Mouse (Mus musculus) hindbrain, embryonic 11.5 days (tissue): Measurements from ENCODE around the gene Gm10322. TPM values are rescaled to one million over a fixed set of nuclear protein-coding genes. Genes with fewer than 3 reads are reported as not detected.

Source experiments
- ATAC-seq: fragments of 200-750 bp; cut with Nextera tagmentation; 2 replicates; pipeline ENCODE4 v1.8.0; 2017; ENCODE audit warnings: mild to moderate bottlenecking, moderate TSS enrichment, moderate library complexity; ENCODE audit not compliant: low FRiP score
- DNase-seq: peaks from one replicate; pipeline ENCODE4 v3.0.0-alpha.2; 2015; ENCODE audit warnings: low spot score
- H3K27ac ChIP-seq: fragments of 300-500 bp; sonication (generic); 2 replicates; pipeline ENCODE4 v1.5.1; 2014; ENCODE audit warnings: mild to moderate bottlenecking, low read depth, low read length
- H3K27me3 ChIP-seq: fragments of 300-500 bp; sonication (generic); 2 replicates; pipeline ENCODE4 v1.6.1; 2014; ENCODE audit warnings: mild to moderate bottlenecking, low read length, moderate library complexity, mixed read lengths; ENCODE audit not compliant: control insufficient read depth, insufficient read depth
- H3K36me3 ChIP-seq: fragments of 300-500 bp; sonication (generic); 2 replicates; pipeline ENCODE4 v1.6.1; 2014; ENCODE audit warnings: mild to moderate bottlenecking, low read length, moderate library complexity, mixed read lengths; ENCODE audit not compliant: control insufficient read depth, insufficient read depth
- H3K4me1 ChIP-seq: fragments of 300-500 bp; sonication (generic); replicated peaks from 2 replicates; pipeline ENCODE4 v1.6.1; 2014; ENCODE audit warnings: low read length, mixed read lengths; ENCODE audit not compliant: control insufficient read depth, insufficient read depth
- H3K4me2 ChIP-seq: fragments of 300-500 bp; sonication (generic); replicated peaks from 2 replicates; pipeline ENCODE4 v1.6.1; 2014; ENCODE audit warnings: mild to moderate bottlenecking, low read depth, low read length
- H3K4me3 ChIP-seq: fragments of 300-500 bp; sonication (generic); 2 replicates; pipeline ENCODE4 v1.5.1; 2014; ENCODE audit warnings: low read depth, low read length
- H3K9ac ChIP-seq: fragments of 300-500 bp; sonication (generic); 2 replicates; pipeline ENCODE4 v1.6.1; 2014; ENCODE audit warnings: low read depth, low read length
- H3K9me3 ChIP-seq: fragments of 300-500 bp; sonication (generic); 2 replicates; pipeline ENCODE4 v1.6.1; 2016; ENCODE audit warnings: low read length; ENCODE audit not compliant: control insufficient read depth
- WGBS: fragments of 180-500 bp; shearing (Covaris S2); extraction: QIAGEN DNeasy Blood & Tissue Kit; methylation state at CpG from one replicate; pipeline ENCODE4 v1.1.7; 2014; 5-methylcytosine and 5-hydroxymethylcytosine counted together
- polyA plus RNA-seq: library from polyadenylated mRNA; unstranded; fragments of >200 nt; fragmentation: Nextera tagmentation; extraction: Ambion mirVana; gene quantifications from 2 replicates; pipeline ENCODE4 v1.2.1, GENCODE M21; 2014

Gene Gm10322
- polyA plus RNA-seq, 1 experiment from 2014 or later, result not detected

- peak; percentile 29 for DNase-seq
Measured at GRCm38 (mm10) chr10:59577871-59578801, 37.7 kb upstream of the Gm10322 start.

GRCm38 (mm10) chr10:59579645-59580044 is 36.2 kb upstream of the Gm10322 start:
- DNase-seq, result no peak
- Histone ChIP-seq H3K4me1 (no peaks in the 10 kb centered on the region), H3K4me3 (no peak overlapping the region), H3K36me3 (no peaks in the 10 kb centered on the region), H3K9me3 (no peaks in the 10 kb centered on the region), H3K27ac (no peak overlapping the region), H3K27me3 (no peaks in the 10 kb centered on the region), H3K9ac (no peak overlapping the region), H3K4me2 (no peak overlapping the region)
- WGBS, result 94% methylated on average over 3 of the region's 3 CpGs
- no peak for ATAC-seq

More at GRCm38 (mm10) chr10:59577871-59578801, 37.7 kb upstream of the Gm10322 start:
- 73% methylated on average over 12 of the region's 12 CpGs for WGBS
- no peak overlapping the region for H3K4me2 ChIP-seq
- no peaks in the 10 kb centered on the region for H3K4me1 ChIP-seq
- no peak for ATAC-seq
- H3K36me3 ChIP-seq, result no peaks in the 10 kb centered on the region
- H3K9ac ChIP-seq, result no peak overlapping the region
- H3K27ac ChIP-seq, result no peak overlapping the region
- H3K4me3 ChIP-seq, result no peak overlapping the region
- no peaks in the 10 kb centered on the region for H3K9me3 ChIP-seq
- no peaks in the 10 kb centered on the region for H3K27me3 ChIP-seq

- Histone ChIP-seq H3K4me2 (no peak overlapping the region), H3K27me3 (no peaks in the 10 kb centered on the region), H3K4me1 (no peaks in the 10 kb centered on the region), H3K27ac (no peak overlapping the region), H3K4me3 (no peak overlapping the region), H3K9ac (no peak overlapping the region), H3K9me3 (no peaks in the 10 kb centered on the region), H3K36me3 (no peaks in the 10 kb centered on the region)
- WGBS, result 83% methylated on average over 3 of the region's 3 CpGs
- DNase-seq, result no peak
- ATAC-seq, result no peak
Measured at GRCm38 (mm10) chr10:59580593-59581149, 35.2 kb upstream of the Gm10322 start.

GRCm38 (mm10) chr10:59581826-59582543 is 33.9 kb upstream of the Gm10322 start:
- 78% methylated on average over 1 of the region's 1 CpGs for WGBS
- Histone ChIP-seq H3K4me1 (no peaks in the 10 kb centered on the region), H3K36me3 (no peaks in the 10 kb centered on the region), H3K27ac (no peak overlapping the region), H3K27me3 (no peaks in the 10 kb centered on the region), H3K4me2 (no peak overlapping the region), H3K9ac (no peak overlapping the region), H3K4me3 (no peak overlapping the region), H3K9me3 (no peaks in the 10 kb centered on the region)
- DNase-seq (no peak), ATAC-seq (no peak)

GRCm38 (mm10) chr10:59585621-59586020 is 30.2 kb upstream of the Gm10322 start:
- 93% methylated on average over 5 of the region's 5 CpGs for WGBS
- DNase-seq, result no peak
- H3K36me3 ChIP-seq, result no peaks in the 10 kb centered on the region

GRCm38 (mm10) chr10:59586821-59587220 is 29.0 kb upstream of the Gm10322 start:
- H3K4me1 ChIP-seq, result no peaks in the 10 kb centered on the region
- no peak overlapping the region for H3K9ac ChIP-seq
- H3K27ac ChIP-seq, result no peak overlapping the region
- no peaks in the 10 kb centered on the region for H3K9me3 ChIP-seq
- no peak overlapping the region for H3K4me3 ChIP-seq
- ATAC-seq, result no peak
- 93% methylated on average over 15 of the region's 15 CpGs for WGBS
- no peak for DNase-seq
- H3K36me3 ChIP-seq, result no peaks in the 10 kb centered on the region
- no peaks in the 10 kb centered on the region for H3K27me3 ChIP-seq
- no peak overlapping the region for H3K4me2 ChIP-seq

More at GRCm38 (mm10) chr10:59585621-59586020, 30.2 kb upstream of the Gm10322 start:
- Histone ChIP-seq H3K9me3 (no peaks in the 10 kb centered on the region), H3K4me2 (no peak overlapping the region), H3K27ac (no peak overlapping the region), H3K9ac (no peak overlapping the region), H3K27me3 (no peaks in the 10 kb centered on the region), H3K4me1 (no peaks in the 10 kb centered on the region), H3K4me3 (no peak overlapping the region)
- ATAC-seq, result no peak

GRCm38 (mm10) chr10:59588135-59588534 is 27.7 kb upstream of the Gm10322 start:
- Histone ChIP-seq H3K27me3 (no peaks in the 10 kb centered on the region), H3K36me3 (no peaks in the 10 kb centered on the region), H3K4me3 (no peak overlapping the region), H3K9ac (no peak overlapping the region), H3K4me1 (no peaks in the 10 kb centered on the region), H3K9me3 (no peaks in the 10 kb centered on the region), H3K27ac (no peak overlapping the region), H3K4me2 (no peak overlapping the region)
- ATAC-seq (no peak), DNase-seq (no peak)
- 92% methylated on average over 7 of the region's 7 CpGs for WGBS

GRCm38 (mm10) chr10:59589420-59589819 is 26.4 kb upstream of the Gm10322 start:
- ATAC-seq, result no peak
- whole genome bisulfite sequencing, result 96% methylated on average over 7 of the region's 7 CpGs

More at GRCm38 (mm10) chr10:59589420-59589819, 26.4 kb upstream of the Gm10322 start:
- Histone ChIP-seq H3K9me3 (no peaks in the 10 kb centered on the region), H3K4me1 (no peaks in the 10 kb centered on the region), H3K9ac (no peak overlapping the region), H3K27me3 (no peaks in the 10 kb centered on the region), H3K27ac (no peak overlapping the region), H3K4me3 (no peak overlapping the region), H3K4me2 (no peak overlapping the region), H3K36me3 (no peaks in the 10 kb centered on the region)
- DNase-seq, result no peak
